Mouse (Mus musculus) C2C12 (cell line): ENCODE measurements around the gene Arhgef18.

Source experiments
- CTCF ChIP-seq: IDR thresholded peaks from one replicate; pipeline ENCODE4 v1.5.1; 2011; ENCODE audit not compliant: control insufficient read depth, insufficient read depth, insufficient read length
- FOSL1 ChIP-seq: IDR thresholded peaks from one replicate; pipeline ENCODE4 v1.8.0; 2011; ENCODE audit warnings: mild to moderate bottlenecking, low read length; ENCODE audit not compliant: poor library complexity, insufficient read depth, severe bottlenecking
- MAX ChIP-seq: IDR thresholded peaks from one replicate; pipeline ENCODE4 v1.6.1; 2011; ENCODE audit warnings: mild to moderate bottlenecking, control low read depth
- MYOD1 ChIP-seq: IDR thresholded peaks from one replicate; pipeline ENCODE4 v1.6.1; 2011; ENCODE audit warnings: low read depth; ENCODE audit not compliant: control insufficient read depth, insufficient read length
- USF1 ChIP-seq: IDR thresholded peaks from one replicate; pipeline ENCODE4 v1.6.1; 2011; ENCODE audit warnings: low read depth, mild to moderate bottlenecking, control low read depth, moderate library complexity

- no peak for TF ChIP-seq CTCF
- TF ChIP-seq USF1 = no peak
- TF ChIP-seq MAX = no peak
- TF ChIP-seq MYOD1 = no peak
- TF ChIP-seq FOSL1 = no peak
Measured at GRCm38 (mm10) chr8:3468838-3469237, 76.0 kb downstream of the Arhgef18 start.
